In the genomic region with DNA sequence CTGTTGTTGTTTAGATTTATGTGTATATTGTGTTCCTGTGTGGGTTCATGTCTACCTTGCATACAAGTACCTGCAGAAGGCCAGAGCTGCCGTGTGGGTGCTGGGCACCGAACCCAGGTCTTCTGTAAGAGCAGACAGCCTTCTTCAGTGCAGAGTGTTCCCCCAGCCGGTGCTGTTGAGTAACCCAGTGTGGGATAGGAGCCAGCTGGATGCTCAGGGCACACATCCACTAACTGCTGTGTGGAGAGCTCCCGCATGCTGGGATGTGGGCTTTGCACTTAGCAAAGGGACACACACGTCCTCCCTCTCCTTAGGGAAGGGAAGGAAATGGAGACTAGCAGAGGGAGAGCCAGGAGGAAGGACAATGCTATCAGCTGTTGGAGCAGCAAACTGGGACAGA, we compare ENCODE assay signal across 16 mouse cellular contexts. TPM values are rescaled to one million over a fixed set of nuclear protein-coding genes. Genes with fewer than 3 reads are reported as not detected.
A peak's percentile ranks its signal among the peaks of the same experiment; 100 is the strongest.
DNase-seq lines count a peak whose midpoint lies in the region; ATAC-seq and TF ChIP-seq lines count a peak whose summit lies in the region.
"Had no signal": no experiment of that assay in that cellular context is flagged by ENCODE, and none has a peak within 500 bp of the region (broad histone marks: within the 10 kb centered on the region; RNA-seq: fewer than 3 reads in every experiment).

No protein-coding gene starts in this region.

- peaks cover 43% of the 10 kb centered on the region for H3K36me3 ChIP-seq in lung, postnatal 0 days (ENCODE audit: insufficient read depth, low read length)
- peaks cover 20% of the 10 kb centered on the region for H3K36me3 ChIP-seq in hindbrain, embryonic 11.5 days (ENCODE audit: control insufficient read depth, insufficient read depth, low read length)

- H3K4me2 ChIP-seq in lung, postnatal 0 days (replicated peaks; ENCODE audit: low read depth, low read length), result no peak overlapping the region
- H3K4me2 ChIP-seq in hindbrain, embryonic 11.5 days (replicated peaks; ENCODE audit: low read depth, low read length), result no peak overlapping the region
- H3K4me2 ChIP-seq: hindbrain, embryonic 13.5 days; lung, embryonic 14.5 days had no signal

- peak; percentile 78; the same call in 1 of the 2 replicates for ATAC-seq in frontal cortex, adult (ENCODE audit: low TSS enrichment)
- peak; percentile 76 for ATAC-seq in lung, postnatal 0 days
- ATAC-seq in hindbrain, embryonic 11.5 days (ENCODE audit: low FRiP score), result no peak

- no peak for DNase-seq in frontal cortex, postnatal 25 days (ENCODE audit: low spot score in 2 of 2)
- DNase-seq in lung, postnatal 0 days (ENCODE audit: low spot score), result peak; percentile 69
- DNase-seq in lung, adult 18-20 months, result no peak
- DNase-seq in adrenal gland, postnatal 14 days, result peak; percentile 65
- DNase-seq in lung, postnatal 4 days, result peak; percentile 17 to 69
- no peak for DNase-seq in hindbrain, embryonic 11.5 days (ENCODE audit: low spot score)
- DNase-seq in neural tube, embryonic 10.5 days (ENCODE audit: extremely low spot score, low spot score), result no peak
- DNase-seq: kidney, adult 2 months; left cerebral cortex, postnatal 4 days; lung, embryonic 14.5 days; midbrain, embryonic 14.5 days; thymus, postnatal 4 days had no signal

- WGBS in lung, postnatal 0 days, result 77% methylated on average over 5 of the region's 5 CpGs
- WGBS in hindbrain, embryonic 11.5 days, result 87% methylated on average over 5 of the region's 5 CpGs

- no peak for TF ChIP-seq EP300 in lung, postnatal 0 days (IDR thresholded peaks at IDR 0.05)

- H3K27ac ChIP-seq in lung, postnatal 0 days (ENCODE audit: low read length), result no peak overlapping the region
- no peak overlapping the region for H3K27ac ChIP-seq in hindbrain, embryonic 11.5 days (ENCODE audit: low read depth, low read length)
- H3K27ac ChIP-seq: embryonic facial prominence, embryonic 10.5 days; hindbrain, embryonic 13.5 days had no signal

- H3K27me3 ChIP-seq in lung, postnatal 0 days (replicated peaks; ENCODE audit: insufficient read depth, low read length), result no peaks in the 10 kb centered on the region
- no peaks in the 10 kb centered on the region for H3K27me3 ChIP-seq in hindbrain, embryonic 11.5 days (ENCODE audit: control insufficient read depth, insufficient read depth, low read length)
- H3K27me3 ChIP-seq: hindbrain, embryonic 13.5 days had no signal

- H3K9me3 ChIP-seq in lung, postnatal 0 days (ENCODE audit: low read length), result no peaks in the 10 kb centered on the region
- no peaks in the 10 kb centered on the region for H3K9me3 ChIP-seq in hindbrain, embryonic 11.5 days (ENCODE audit: control insufficient read depth, low read length)
- H3K9me3 ChIP-seq: embryonic facial prominence, embryonic 10.5 days; G1E; hindbrain, embryonic 13.5 days had no signal

- H3K4me3 ChIP-seq in lung, postnatal 0 days (ENCODE audit: low read depth, low read length), result no peak overlapping the region
- no peak overlapping the region for H3K4me3 ChIP-seq in hindbrain, embryonic 11.5 days (ENCODE audit: low read depth, low read length)
- H3K4me3 ChIP-seq: embryonic facial prominence, embryonic 10.5 days; hindbrain, embryonic 13.5 days had no signal

- no peak overlapping the region for H3K9ac ChIP-seq in lung, postnatal 0 days (replicated peaks; ENCODE audit: low read depth)
- no peak overlapping the region for H3K9ac ChIP-seq in hindbrain, embryonic 11.5 days (ENCODE audit: low read depth, low read length)
- H3K9ac ChIP-seq: hindbrain, embryonic 13.5 days; lung, embryonic 14.5 days had no signal

- no peak for TF ChIP-seq CTCF in lung, postnatal 0 days (IDR thresholded peaks at IDR 0.05)

- H3K4me1 ChIP-seq in lung, postnatal 0 days (ENCODE audit: insufficient read depth, low read depth, low read length), result no peaks in the 10 kb centered on the region
- no peaks in the 10 kb centered on the region for H3K4me1 ChIP-seq in hindbrain, embryonic 11.5 days (replicated peaks; ENCODE audit: control insufficient read depth, insufficient read depth, low read length)
- H3K4me1 ChIP-seq: embryonic facial prominence, embryonic 10.5 days; hindbrain, embryonic 13.5 days had no signal

RNA-seq across cellular contexts. Expression of a gene that starts 13.6 kb away (rescaled TPM):
- polyA plus RNA-seq in lung, postnatal 0 days (2015; fragmentation: Nextera tagmentation; extraction: Ambion mirVana), result 36.1 and 40.4 TPM in 2 replicates
- 1.5 and 2.1 TPM in 2 replicates for total RNA-seq in adrenal gland, postnatal 14 days (2021)
- polyA plus RNA-seq in hindbrain, embryonic 11.5 days (2014; fragmentation: Nextera tagmentation; extraction: Ambion mirVana), result 0.85 and 1.1 TPM in 2 replicates

RNA-seq across cellular contexts. Expression of a gene that starts 14.2 kb away (rescaled TPM):
- 122 and 123 TPM in 2 replicates for polyA plus RNA-seq in lung, postnatal 0 days (2015; fragmentation: Nextera tagmentation; extraction: Ambion mirVana)
- 110 and 116 TPM in 2 replicates for total RNA-seq in adrenal gland, postnatal 14 days (2021)
- polyA plus RNA-seq in hindbrain, embryonic 11.5 days (2014; fragmentation: Nextera tagmentation; extraction: Ambion mirVana), result 111 and 113 TPM in 2 replicates

RNA-seq across cellular contexts. Expression of a gene that starts 40.4 kb away (rescaled TPM):
- 14.3 and 16.0 TPM in 2 replicates for polyA plus RNA-seq in lung, postnatal 0 days (2015; fragmentation: Nextera tagmentation; extraction: Ambion mirVana)
- 34.7 and 36.3 TPM in 2 replicates for total RNA-seq in adrenal gland, postnatal 14 days (2021)
- polyA plus RNA-seq in hindbrain, embryonic 11.5 days (2014; fragmentation: Nextera tagmentation; extraction: Ambion mirVana), result 48.9 and 53.3 TPM in 2 replicates

RNA-seq across cellular contexts. Expression of a gene that starts 52.7 kb away (rescaled TPM):
- 76.6 and 80.9 TPM in 2 replicates for polyA plus RNA-seq in lung, postnatal 0 days (2015; fragmentation: Nextera tagmentation; extraction: Ambion mirVana)
- total RNA-seq in adrenal gland, postnatal 14 days (2021), result 38.1 and 52.2 TPM in 2 replicates
- 76.7 and 84.7 TPM in 2 replicates for polyA plus RNA-seq in hindbrain, embryonic 11.5 days (2014; fragmentation: Nextera tagmentation; extraction: Ambion mirVana)

Comparison
In these comparisons a context has a peak if more than half of its experiments do, and no peak if none do; other contexts are left out.
1. DNase-seq: peak in lung, postnatal 0 days (single experiment), adrenal gland, postnatal 14 days (single experiment) and lung, postnatal 4 days (2 of 2); none in frontal cortex, postnatal 25 days (0 of 2), lung, adult 18-20 months (0 of 2), hindbrain, embryonic 11.5 days (single experiment) and neural tube, embryonic 10.5 days (single experiment).
2. RNA of a gene that starts 13.6 kb away (polyA plus RNA-seq): 36.1 to 40.4 TPM in lung, postnatal 0 days; 0.85 to 1.1 TPM in hindbrain, embryonic 11.5 days; every median in the first group is over 10 times any median in the second.